Mouse (Mus musculus) stomach, postnatal 0 days (tissue): ENCODE measurements around the gene Sult1b1.

ENCODE experiments used
- CTCF ChIP-seq: IDR thresholded peaks from 2 replicates; pipeline ENCODE4 v1.5.1; 2016; ENCODE audit warnings: antibody characterized with exemption, low read depth, mild to moderate bottlenecking, moderate library complexity
- EP300 ChIP-seq: optimal IDR thresholded peaks from 2 replicates; pipeline ENCODE3; 2016; ENCODE audit warnings: antibody characterized with exemption

- TF ChIP-seq CTCF (no peak), EP300 (no peak)
Measured at GRCm38 (mm10) chr5:87538111-87538510, at the start of gene Sult1b1.
